Mouse (Mus musculus) forebrain, postnatal 0 days (tissue): Measurements from ENCODE around the gene Ifi208. TPM values are rescaled to one million over a fixed set of nuclear protein-coding genes. Genes with fewer than 3 reads are reported as not detected.
"Not testable (repeated sequence)": the region's sequence is repeated elsewhere in the genome, so short reads cannot be mapped to it uniquely, and the experiment has no call there.

Experiments used
- ATAC-seq: fragments of 200-750 bp; cut with Nextera tagmentation; 2 replicates; pipeline ENCODE4 v1.8.0; 2017; ENCODE audit warnings: mild to moderate bottlenecking, moderate library complexity
- DNase-seq: peaks from one replicate; pipeline ENCODE4 v3.0.0-alpha.2; 2015
- H3K27ac ChIP-seq: fragments of 300-500 bp; sonication (generic); 2 replicates; pipeline ENCODE4 v1.5.1; 2014; ENCODE audit warnings: low read depth, mild to moderate bottlenecking, antibody characterized with exemption, low read length, moderate library complexity, mixed read lengths
- H3K27me3 ChIP-seq: fragments of 300-500 bp; sonication (generic); 2 replicates; pipeline ENCODE4 v1.6.1; 2014; ENCODE audit warnings: mild to moderate bottlenecking, low read length, mixed read lengths; ENCODE audit not compliant: insufficient read depth
- H3K36me3 ChIP-seq: fragments of 300-500 bp; sonication (generic); 2 replicates; pipeline ENCODE4 v1.6.1; 2014; ENCODE audit warnings: mild to moderate bottlenecking, moderate library complexity; ENCODE audit not compliant: insufficient read depth
- H3K4me1 ChIP-seq: fragments of 300-500 bp; sonication (generic); 2 replicates; pipeline ENCODE4 v1.6.1; 2014; ENCODE audit warnings: antibody characterized with exemption; ENCODE audit not compliant: insufficient read depth
- H3K4me2 ChIP-seq: fragments of 300-500 bp; sonication (generic); 2 replicates; pipeline ENCODE4 v1.6.1; 2014; ENCODE audit warnings: low read depth, mild to moderate bottlenecking, moderate library complexity
- H3K4me3 ChIP-seq: fragments of 300-500 bp; sonication (generic); 2 replicates; pipeline ENCODE4 v1.5.1; 2014; ENCODE audit warnings: low read depth, low read length, mixed read lengths
- H3K9ac ChIP-seq: fragments of 300-500 bp; sonication (generic); 2 replicates; pipeline ENCODE4 v1.6.1; 2014; ENCODE audit warnings: mild to moderate bottlenecking
- H3K9me3 ChIP-seq: fragments of 300-500 bp; sonication (generic); 2 replicates; pipeline ENCODE4 v1.6.1; 2016; ENCODE audit warnings: low read length
- CTCF ChIP-seq: sonication (generic); IDR thresholded peaks from 2 replicates; pipeline ENCODE4 v1.5.1; 2016; ENCODE audit warnings: antibody characterized with exemption, control low read depth, low read depth
- WGBS: fragments of 180-500 bp; shearing (Covaris S2); extraction: QIAGEN DNeasy Blood & Tissue Kit; methylation state at CpG from one replicate; pipeline ENCODE4 v1.1.7; 2014; 5-methylcytosine and 5-hydroxymethylcytosine counted together
- microRNA-seq, 2 experiments: library from miRNA; unstranded; fragments of <30 nt; microRNA quantifications; one replicate each; pipeline ENCODE4; 2016
- polyA plus RNA-seq: library from polyadenylated mRNA; unstranded; fragments of >200 nt; fragmentation: Nextera tagmentation; extraction: Ambion mirVana; gene quantifications from 2 replicates; pipeline ENCODE4 v1.2.1, GENCODE M21; 2015
- total RNA-seq: library from RNA; depleted of rRNA; stranded (reverse); fragments of >200 nt; gene quantifications from 2 replicates; pipeline ENCODE4 v1.2.3, GENCODE M21; 2014; rRNA removed

Ifi208 gene
- total and polyA plus RNA-seq, 2 experiments from 2014 or later, result 0.11 TPM; not detected in 1

- 96% methylated on average over 1 of the region's 1 CpGs for WGBS
- H3K4me3 ChIP-seq, result no peak overlapping the region
- H3K4me1 ChIP-seq, result no peaks in the 10 kb centered on the region
- H3K27me3 ChIP-seq, result no peaks in the 10 kb centered on the region
- no peaks in the 10 kb centered on the region for H3K9me3 ChIP-seq
- no peak overlapping the region for H3K9ac ChIP-seq
- H3K27ac ChIP-seq, result no peak overlapping the region
- no peak for TF ChIP-seq CTCF
- DNase-seq (no peak), ATAC-seq (no peak)
- H3K4me2 ChIP-seq, result no peak overlapping the region
- H3K36me3 ChIP-seq, result no peaks in the 10 kb centered on the region
Measured at GRCm38 (mm10) chr1:173694270-173694669, 20.8 kb downstream of the Ifi208 start.

GRCm38 (mm10) chr1:173733219-173733618, 59.7 kb downstream of the Ifi208 start:
- no peaks in the 10 kb centered on the region for H3K4me1 ChIP-seq
- no peak for DNase-seq
- TF ChIP-seq CTCF, result no peak
- H3K9ac ChIP-seq, result no peak overlapping the region
- no peaks in the 10 kb centered on the region for H3K9me3 ChIP-seq
- no peak overlapping the region for H3K4me2 ChIP-seq
- no peak overlapping the region for H3K27ac ChIP-seq
- H3K27me3 ChIP-seq, result no peaks in the 10 kb centered on the region
- 50% methylated on average over 7 of the region's 7 CpGs for WGBS
- no peaks in the 10 kb centered on the region for H3K36me3 ChIP-seq
- H3K4me3 ChIP-seq, result no peak overlapping the region
- ATAC-seq, result no peak

GRCm38 (mm10) chr1:173735015-173735414, 61.5 kb downstream of the Ifi208 start:
- not testable (repeated sequence) for H3K4me2 ChIP-seq, H3K36me3 ChIP-seq, H3K9ac ChIP-seq, H3K4me3 ChIP-seq, H3K9me3 ChIP-seq, ATAC-seq, DNase-seq, H3K27me3 ChIP-seq, H3K4me1 ChIP-seq, H3K27ac ChIP-seq
- 89% methylated on average over 4 of the region's 4 CpGs for WGBS

- Histone ChIP-seq H3K27ac (no peak overlapping the region), H3K9ac (no peak overlapping the region), H3K9me3 (no peaks in the 10 kb centered on the region), H3K4me1 (no peaks in the 10 kb centered on the region), H3K36me3 (no peaks in the 10 kb centered on the region), H3K4me2 (no peak overlapping the region), H3K4me3 (no peak overlapping the region), H3K27me3 (no peaks in the 10 kb centered on the region)
- no peak for TF ChIP-seq CTCF
- DNase-seq (no peak), ATAC-seq (no peak)
- 73% methylated on average over 2 of the region's 2 CpGs for WGBS
Measured at GRCm38 (mm10) chr1:173736986-173737385, 63.5 kb downstream of the Ifi208 start.

GRCm38 (mm10) chr1:173740537-173740936, 67.1 kb downstream of the Ifi208 start:
- H3K4me3 ChIP-seq, result no peak overlapping the region
- no peaks in the 10 kb centered on the region for H3K4me1 ChIP-seq
- H3K4me2 ChIP-seq, result no peak overlapping the region
- H3K27me3 ChIP-seq, result no peaks in the 10 kb centered on the region
- no peak overlapping the region for H3K27ac ChIP-seq
- ATAC-seq (no peak), DNase-seq (no peak)
- no peak for TF ChIP-seq CTCF
- H3K9me3 ChIP-seq, result no peaks in the 10 kb centered on the region
- H3K36me3 ChIP-seq, result no peaks in the 10 kb centered on the region
- H3K9ac ChIP-seq, result no peak overlapping the region

GRCm38 (mm10) chr1:173741656-173742055, 68.2 kb downstream of the Ifi208 start, which contains the start of gene Ifi207:
Gene Ifi207, minus strand, starts transcription at chr1:173741747.
- Histone ChIP-seq H3K4me1 (no peaks in the 10 kb centered on the region), H3K9ac (no peak within 1 kb of the TSS), H3K27me3 (no peaks in the 10 kb centered on the region), H3K9me3 (no peaks in the 10 kb centered on the region), H3K4me2 (no peak within 1 kb of the TSS), H3K36me3 (no peaks in the 10 kb centered on the region), H3K4me3 (no peak within 1 kb of the TSS), H3K27ac (no peak within 1 kb of the TSS)
- 83% methylated on average over 4 of the region's 4 CpGs for WGBS
- ATAC-seq (no peak), DNase-seq (no peak)
- no peak for TF ChIP-seq CTCF

- no peak for DNase-seq
- Histone ChIP-seq H3K9me3 (no peaks in the 10 kb centered on the region), H3K4me1 (no peaks in the 10 kb centered on the region), H3K27ac (no peak overlapping the region), H3K4me3 (no peak overlapping the region), H3K9ac (no peak overlapping the region), H3K4me2 (no peak overlapping the region), H3K36me3 (no peaks in the 10 kb centered on the region), H3K27me3 (no peaks in the 10 kb centered on the region)
- no peak for ATAC-seq
- WGBS, result 82% methylated on average over 1 of the region's 1 CpGs
- no peak for TF ChIP-seq CTCF
Measured at GRCm38 (mm10) chr1:173742262-173742661, 68.8 kb downstream of the Ifi208 start.

Small RNAs within 50 kb of the gene (microRNA-seq; reads per million reads assigned to microRNA genes)
- 0 reads per million in 2 experiments for gene Gm44339

Other genes with a start within 250 kb of the Ifi208 start
- gene Ifi206, start 182.6 kb upstream of the Ifi208 start, total RNA-seq, result not detected in 2 replicates
- gene Ifi206, start 182.6 kb upstream of the Ifi208 start, polyA plus RNA-seq, result 0.05 TPM in 1 of 2 replicates, not detected in the other
- gene Ifi214, start 137.7 kb upstream of the Ifi208 start, total RNA-seq, result not detected in 2 replicates
- gene Ifi214, start 137.7 kb upstream of the Ifi208 start, polyA plus RNA-seq, result not detected in 2 replicates
- gene Ifi213, start 74.4 kb upstream of the Ifi208 start, total RNA-seq, result 0.08 and 0.24 TPM in 2 replicates
- gene Ifi213, start 74.4 kb upstream of the Ifi208 start, polyA plus RNA-seq, result 0.16 TPM in 1 of 2 replicates, not detected in the other
- gene Ifi209, start 42.8 kb upstream of the Ifi208 start, total RNA-seq, result 0.15 and 0.33 TPM in 2 replicates
- gene Ifi209, start 42.8 kb upstream of the Ifi208 start, polyA plus RNA-seq, result 0.04 and 0.06 TPM in 2 replicates
- gene Ifi207, start 68.1 kb downstream of the Ifi208 start, total RNA-seq, result 0.23 and 0.48 TPM in 2 replicates
- 0.43 and 0.47 TPM in 2 replicates for gene Ifi207, start 68.1 kb downstream of the Ifi208 start, polyA plus RNA-seq
- gene Ifi204, start 93.3 kb downstream of the Ifi208 start, total RNA-seq, result 1.0 and 1.4 TPM in 2 replicates
- 1.2 and 1.3 TPM in 2 replicates for gene Ifi204, start 93.3 kb downstream of the Ifi208 start, polyA plus RNA-seq
- 0.43 TPM in 1 of 2 replicates, not detected in the other for gene Ifi211, start 239.4 kb downstream of the Ifi208 start, total RNA-seq
- 0.35 and 0.48 TPM in 2 replicates for gene Ifi211, start 239.4 kb downstream of the Ifi208 start, polyA plus RNA-seq